Mouse (Mus musculus) urinary bladder, postnatal 4 days (tissue): ENCODE measurements around the gene Ccdc92.

ENCODE experiments used
- DNase-seq, 2 experiments: peaks; one replicate each; pipeline ENCODE4 v3.0.0; 2021 to 2022; ENCODE audit warnings: low spot score in 2 of 2

Ccdc92 gene

DNA sequence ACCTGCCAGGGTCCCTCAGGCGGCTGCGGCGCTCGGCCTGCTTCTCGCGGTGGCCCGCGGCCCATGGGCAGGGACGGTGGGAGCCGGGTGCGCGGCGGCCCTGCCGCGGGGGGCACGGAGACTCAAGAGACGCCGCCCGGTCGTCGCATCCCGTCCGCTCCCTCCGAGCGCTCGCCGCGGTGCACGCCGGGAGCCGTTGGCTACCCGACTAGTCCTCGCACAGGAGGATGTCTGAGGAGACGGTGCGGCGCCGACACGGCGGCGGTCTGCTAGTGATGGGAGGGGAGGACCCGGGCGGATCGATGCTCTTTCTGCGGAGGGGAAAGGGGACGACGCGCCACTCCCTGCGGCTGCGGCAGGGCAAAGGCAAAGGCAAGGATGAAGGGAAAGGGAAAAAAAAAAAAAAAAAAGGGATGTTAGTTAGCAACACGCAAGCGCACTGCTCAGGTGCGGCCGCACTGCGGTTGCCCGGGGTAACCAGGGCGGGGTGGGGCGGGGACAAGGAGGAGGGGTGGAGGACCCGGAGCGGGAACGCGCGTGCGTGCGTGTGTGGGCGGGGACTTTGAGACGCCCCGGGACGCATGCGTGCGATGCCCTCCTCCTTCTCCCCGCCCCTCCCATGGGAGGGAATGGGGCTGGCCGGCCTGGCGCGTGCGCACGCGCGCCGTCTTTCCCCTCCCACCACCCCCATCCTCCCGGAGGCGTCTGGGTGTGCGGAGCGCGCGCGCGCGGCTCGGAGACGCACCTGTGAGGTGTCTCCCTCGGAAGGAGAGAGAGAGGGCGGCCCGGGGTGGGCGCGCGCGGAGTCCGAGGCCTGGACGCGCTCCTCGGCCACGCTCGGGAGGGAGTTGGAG is at the start of gene Ccdc92, which contains the start of gene Zfp664:
Gene Ccdc92 (minus strand): TSS at position 412 of the 854 bp plus-strand sequence.
Gene Zfp664 (plus strand): TSS at position 679 of the 854 bp plus-strand sequence.
- DNase-seq, result peak; percentile 95

- peak; percentile 76 to 83 for DNase-seq
Measured at GRCm38 (mm10) chr5:124908860-124909259, 46.6 kb upstream of the Ccdc92 start.

DNA sequence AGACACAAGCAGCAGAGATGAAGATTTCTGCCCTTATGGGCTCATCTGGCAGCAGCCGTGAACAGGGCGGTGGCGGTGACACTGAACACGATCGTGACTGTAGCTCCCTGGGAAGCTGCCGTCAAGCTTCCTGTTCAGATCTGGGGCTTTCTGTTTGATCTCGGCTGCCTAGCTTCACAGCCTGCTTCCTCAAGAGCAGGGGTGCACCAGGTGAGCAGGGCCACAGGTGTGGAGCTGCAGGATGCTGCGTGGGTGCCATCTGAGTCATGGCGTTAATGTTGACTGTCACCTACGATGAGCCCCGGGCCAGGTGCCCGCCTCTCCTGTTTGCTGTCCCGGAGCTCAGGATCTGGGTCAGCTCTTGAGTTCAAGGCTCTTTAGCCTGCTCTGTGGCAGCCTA is 44.7 kb upstream of the Ccdc92 start:
- no peak for DNase-seq

DNA sequence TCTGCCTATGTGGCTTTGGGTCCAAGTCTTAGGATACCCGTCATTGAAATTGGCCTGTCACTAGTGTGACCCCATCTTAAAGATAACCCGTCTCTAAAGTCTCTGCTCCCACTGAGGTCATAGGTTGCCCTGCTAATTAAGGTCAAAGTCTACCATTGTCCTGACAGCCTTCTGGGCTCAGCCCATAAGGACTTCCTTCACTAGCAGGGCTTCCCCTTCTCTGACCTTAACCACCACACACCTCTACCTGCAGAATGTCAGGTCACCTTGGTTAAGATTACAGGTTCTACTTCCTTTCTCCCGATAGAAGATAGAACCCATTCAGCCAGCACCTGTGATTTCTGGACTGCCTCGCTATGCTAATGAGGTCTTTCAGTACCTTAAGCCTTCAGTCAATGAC is 41.6 kb upstream of the Ccdc92 start:
- DNase-seq, result no peak

GRCm38 (mm10) chr5:124902195-124902594 is 40.0 kb upstream of the Ccdc92 start:
- DNase-seq, result no peak

DNA sequence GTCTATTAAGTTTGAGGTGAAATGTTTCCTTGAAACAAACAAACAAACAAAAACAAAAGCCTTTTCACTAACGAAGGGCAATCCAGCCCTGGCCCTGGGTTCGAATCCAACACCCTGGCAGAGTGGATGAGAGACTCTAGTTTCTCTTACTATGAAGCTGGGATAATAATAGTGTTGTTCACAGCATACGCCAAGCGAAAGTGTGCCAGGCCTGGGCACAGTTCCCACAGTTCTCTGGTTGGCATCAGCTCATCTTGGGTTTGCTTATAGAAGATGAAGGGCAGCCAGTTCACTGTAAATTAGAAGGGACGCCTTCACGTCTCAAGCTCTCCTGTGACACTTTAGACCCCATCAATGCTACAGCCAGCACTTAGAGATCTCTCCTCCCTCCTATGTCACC is 39.5 kb upstream of the Ccdc92 start:
- DNase-seq, result no peak

GRCm38 (mm10) chr5:124900738-124901490 is 38.7 kb upstream of the Ccdc92 start:
- DNase-seq, result no peak

- peak; percentile 78 to 88 for DNase-seq
Measured at GRCm38 (mm10) chr5:124899945-124900631, 37.9 kb upstream of the Ccdc92 start.

DNA sequence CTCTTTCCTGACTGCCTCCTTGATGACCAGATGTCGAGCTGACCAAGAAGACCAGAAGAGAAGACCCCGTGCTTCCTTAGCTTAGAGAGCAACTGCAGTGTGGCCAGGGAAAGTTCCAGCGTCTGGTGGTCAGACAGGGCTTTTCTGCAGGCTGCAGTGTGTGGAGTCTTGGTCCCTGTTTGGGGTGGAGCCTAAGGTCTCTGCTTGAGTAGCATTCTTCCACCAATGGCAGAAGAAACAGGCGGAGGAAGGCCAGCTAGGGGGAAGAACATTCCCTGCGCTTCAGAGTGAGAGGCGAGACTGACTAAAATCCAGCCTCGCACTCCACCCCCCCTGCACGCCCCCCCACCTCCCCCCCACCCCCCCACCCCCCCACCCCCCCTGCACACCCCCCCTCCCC is 33.9 kb upstream of the Ccdc92 start:
- DNase-seq, result no peak

DNA sequence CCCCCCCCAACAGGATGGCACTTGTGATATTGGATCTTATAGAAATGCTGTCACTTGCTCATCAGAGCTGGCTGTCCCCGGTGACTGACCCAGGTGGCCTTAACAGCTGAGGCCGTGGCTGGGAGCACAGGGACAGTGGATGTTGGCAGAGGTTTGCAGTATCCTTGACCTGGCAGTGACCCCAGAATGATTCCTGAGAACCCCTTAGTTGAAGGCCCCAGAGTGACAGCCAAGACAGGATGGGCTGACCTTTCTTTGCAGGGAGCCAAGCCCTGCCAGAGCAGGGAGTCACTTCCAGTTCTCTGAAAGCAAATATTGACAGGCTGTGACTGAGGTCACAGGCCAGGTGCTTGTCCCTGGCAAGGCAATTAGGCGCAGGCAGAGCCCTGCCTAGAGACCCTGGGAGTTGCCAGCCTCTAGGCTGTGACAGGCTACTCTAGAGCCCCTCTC is 29.7 kb upstream of the Ccdc92 start:
- no peak for DNase-seq

DNA sequence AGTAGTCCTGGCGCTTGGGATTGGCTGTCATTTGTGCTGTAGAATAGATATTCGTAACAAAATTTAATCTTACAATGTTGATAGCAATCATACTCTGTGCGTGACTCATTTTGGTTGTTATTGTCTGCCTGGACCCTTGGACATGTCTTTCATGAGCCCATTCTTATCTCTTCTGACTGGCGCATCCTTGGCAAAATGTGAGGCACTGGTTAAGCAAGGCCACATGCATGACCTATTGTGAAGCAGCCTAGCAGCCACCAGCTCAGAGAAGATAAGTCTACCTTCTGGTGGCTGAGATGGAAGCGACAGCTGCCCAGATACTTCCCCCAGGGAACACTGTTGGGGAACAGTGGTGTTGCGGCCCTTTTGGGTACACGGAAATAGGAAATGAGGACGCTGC is 26.4 kb upstream of the Ccdc92 start:
- no peak for DNase-seq

DNA sequence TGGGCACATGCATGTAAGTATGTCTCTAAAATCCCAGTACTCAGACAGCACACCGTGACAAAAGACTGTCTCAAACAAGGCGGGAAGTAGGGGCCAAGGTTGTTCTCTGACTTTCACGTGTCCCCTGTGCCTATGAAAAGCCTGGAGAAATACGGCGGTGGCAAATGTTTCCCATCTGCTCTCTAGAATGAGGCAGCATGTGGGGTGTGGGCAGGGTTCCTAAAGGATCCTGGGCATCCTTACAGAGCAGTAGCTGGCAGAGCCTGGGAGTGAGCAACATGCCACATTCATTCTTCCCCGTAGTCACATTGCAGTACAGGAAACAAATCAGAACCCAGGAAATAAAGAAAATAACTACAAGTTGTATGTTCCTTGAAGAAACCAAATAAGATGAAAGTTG is 21.7 kb upstream of the Ccdc92 start:
- no peak for DNase-seq

- DNase-seq, result no peak
Measured at GRCm38 (mm10) chr5:124879801-124880200, 17.6 kb upstream of the Ccdc92 start.

GRCm38 (mm10) chr5:124879251-124879650 is 17.0 kb upstream of the Ccdc92 start:
- no peak for DNase-seq

GRCm38 (mm10) chr5:124873890-124874601 is 11.8 kb upstream of the Ccdc92 start:
- no peak for DNase-seq

- DNase-seq, result no peak
Measured at GRCm38 (mm10) chr5:124873096-124873495, 10.9 kb upstream of the Ccdc92 start.

GRCm38 (mm10) chr5:124872033-124872432 is 9.8 kb upstream of the Ccdc92 start:
- no peak for DNase-seq

GRCm38 (mm10) chr5:124868981-124869380 is 6.8 kb upstream of the Ccdc92 start:
- DNase-seq, result peak in 1 of 2 experiments; percentile 31

- DNase-seq, result peak in 1 of 2 experiments; percentile 29
Measured at GRCm38 (mm10) chr5:124862871-124863741, 882 bp upstream of the Ccdc92 start.

DNA sequence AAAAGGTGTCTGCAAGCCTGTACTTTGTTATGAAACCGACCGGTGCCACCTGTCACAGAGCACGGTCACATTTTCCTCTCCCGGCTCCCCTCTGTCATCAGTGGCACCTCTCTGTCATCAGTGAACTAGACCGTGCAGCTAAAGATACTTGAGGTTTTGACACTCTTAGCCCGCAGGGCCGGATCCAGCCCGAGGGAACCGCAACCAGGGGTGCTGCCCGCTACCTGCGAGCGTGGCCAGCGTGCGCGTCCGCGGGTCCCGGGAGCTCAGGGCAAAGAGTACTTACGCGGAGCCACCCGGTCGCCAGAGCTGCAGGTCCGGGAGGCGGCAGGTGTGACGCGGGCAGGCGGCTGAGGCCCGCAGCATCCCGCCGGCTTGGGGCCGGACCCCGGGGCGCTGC is 761 bp downstream of the Ccdc92 start:
- DNase-seq, result no peak
